Mouse (Mus musculus): ENCODE data around the gene Gm6902. TPM values are rescaled to one million over a fixed set of nuclear protein-coding genes. Genes with fewer than 3 reads are reported as not detected.

The Gm6902 gene
- polyA plus RNA-seq (2015; fragmentation: Nextera tagmentation; extraction: Ambion mirVana) = not detected in 2 replicates

DNA sequence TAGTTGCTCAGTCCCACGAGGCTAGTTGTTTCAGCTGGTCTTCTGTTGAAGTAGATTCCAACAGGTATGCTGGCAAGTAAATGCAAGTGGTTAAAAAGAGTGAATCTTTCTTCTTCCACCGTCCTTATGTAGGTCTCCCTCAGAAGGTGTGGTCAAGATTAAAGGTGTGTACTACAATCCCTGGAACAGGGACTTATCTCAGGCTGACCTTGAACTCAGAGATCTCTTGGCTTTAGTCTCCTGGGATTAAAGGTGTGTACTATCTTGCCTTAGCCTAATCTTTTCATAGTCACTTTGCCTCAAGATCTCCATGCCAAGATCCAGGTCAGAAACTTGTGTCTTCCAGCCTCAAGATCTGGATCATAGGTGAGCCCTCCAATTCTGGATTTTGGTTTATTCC is at the start of gene Gm6902:
Gene Gm6902, minus strand, starts transcription at position 101 of the 400 bp plus-strand sequence.

DNA sequence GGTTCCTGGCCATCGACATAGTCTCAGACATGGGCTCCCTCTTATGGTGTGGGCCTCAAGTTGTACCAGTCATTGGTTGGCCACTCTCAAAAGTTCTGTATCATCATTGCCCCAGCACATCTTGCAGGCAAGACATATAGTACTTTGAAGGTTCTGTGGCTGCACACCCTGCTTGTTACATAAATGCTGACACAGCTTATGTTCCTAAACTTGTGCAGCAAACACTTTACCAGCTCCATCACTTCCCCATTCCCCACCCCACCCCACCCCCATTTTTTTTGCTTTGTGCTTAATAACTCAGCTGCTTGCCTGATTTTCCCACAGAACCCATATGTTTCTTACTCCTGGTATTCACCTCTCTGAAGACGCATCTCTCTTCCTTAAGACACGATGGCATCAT is 22.2 kb upstream of the Gm6902 start, which contains the start of gene Nlrp4e:
Gene Nlrp4e, plus strand, starts transcription at position 301 of the 400 bp plus-strand sequence.

DNA sequence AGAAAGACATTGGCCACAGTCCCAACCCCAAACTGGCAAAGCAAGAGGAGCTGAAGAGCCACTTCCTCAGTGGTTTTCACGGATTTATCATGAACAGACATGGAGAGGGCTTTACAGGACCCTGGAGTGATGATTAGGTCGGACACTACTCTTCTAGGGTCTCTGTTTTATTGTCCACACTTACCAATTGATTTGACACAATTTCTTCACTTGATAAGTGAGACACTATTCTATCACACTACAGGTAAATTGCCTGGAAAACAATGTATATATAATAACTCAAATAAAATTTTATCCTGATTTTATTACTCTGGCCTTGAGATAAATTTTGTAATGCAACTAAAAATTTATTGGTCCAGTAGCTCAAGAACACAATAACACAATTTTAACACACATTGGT is 27.1 kb downstream of the Gm6902 start, which contains the start of gene Vmn1r166:
Gene Vmn1r166, minus strand, starts transcription at position 101 of the 400 bp plus-strand sequence.

Other genes with a start within 250 kb of the Gm6902 start
- not detected in 2 replicates for gene Vmn1r163, start 223.4 kb downstream of the Gm6902 start, polyA plus RNA-seq (2015; fragmentation: Nextera tagmentation; extraction: Ambion mirVana)
- not detected in 2 replicates for gene Gm8720, start 211.4 kb downstream of the Gm6902 start, polyA plus RNA-seq (2015; fragmentation: Nextera tagmentation; extraction: Ambion mirVana)
- gene Gm10662, start 134.4 kb downstream of the Gm6902 start, polyA plus RNA-seq (2015; fragmentation: Nextera tagmentation; extraction: Ambion mirVana) = not detected in 2 replicates
- not detected in 2 replicates for gene Vmn1r165, start 61.6 kb downstream of the Gm6902 start, polyA plus RNA-seq (2015; fragmentation: Nextera tagmentation; extraction: Ambion mirVana)
- not detected in 2 replicates for gene Vmn1r166, start 27.2 kb downstream of the Gm6902 start, polyA plus RNA-seq (2015; fragmentation: Nextera tagmentation; extraction: Ambion mirVana)
- not detected in 2 replicates for gene Nlrp4e, start 22.3 kb upstream of the Gm6902 start, polyA plus RNA-seq (2015; fragmentation: Nextera tagmentation; extraction: Ambion mirVana)
- gene Nlrp5, start 107.0 kb upstream of the Gm6902 start, polyA plus RNA-seq (2015; fragmentation: Nextera tagmentation; extraction: Ambion mirVana) = not detected in 2 replicates
- not detected in 2 replicates for gene Vmn1r167, start 228.3 kb upstream of the Gm6902 start, polyA plus RNA-seq (2015; fragmentation: Nextera tagmentation; extraction: Ambion mirVana)

Measured in neural tube, postnatal 0 days (tissue).